Mouse (Mus musculus) central nervous system, embryonic 18 days (tissue): ENCODE data around the gene Gm884. TPM values are rescaled to one million over a fixed set of nuclear protein-coding genes. Genes with fewer than 3 reads are reported as not detected.

Source experiments
- polyA plus RNA-seq: library from polyadenylated mRNA; depleted of rRNA; stranded (reverse); fragments of >200 nt; gene quantifications from 2 replicates; pipeline ENCODE4 v1.2.3, GENCODE M21; 2012; rRNA removed

Gene Gm884
- polyA plus RNA-seq: not detected in 2 replicates

DNA sequence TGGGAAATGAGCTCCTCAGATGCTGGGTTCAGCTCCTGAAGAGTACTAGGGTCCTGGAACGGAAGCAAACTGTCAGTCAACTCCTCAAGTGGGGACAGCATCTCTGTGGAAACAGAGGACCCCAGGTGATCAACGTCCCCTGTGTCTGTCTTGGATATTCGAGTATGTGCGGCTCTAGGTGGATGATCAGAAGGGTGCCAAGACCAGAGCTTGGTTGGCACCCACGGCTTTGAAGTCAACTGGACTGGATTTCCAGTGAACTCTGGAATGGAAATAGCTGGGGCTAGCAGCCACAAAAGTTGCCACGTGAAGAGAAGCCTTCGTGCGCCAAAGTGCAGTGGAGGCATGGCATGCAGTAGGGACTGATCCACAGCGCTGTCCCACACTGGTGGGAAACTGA lies at the start of gene Gm884:
TSS of gene Gm884 (minus strand) at position 101 of the 400 bp plus-strand sequence.

DNA sequence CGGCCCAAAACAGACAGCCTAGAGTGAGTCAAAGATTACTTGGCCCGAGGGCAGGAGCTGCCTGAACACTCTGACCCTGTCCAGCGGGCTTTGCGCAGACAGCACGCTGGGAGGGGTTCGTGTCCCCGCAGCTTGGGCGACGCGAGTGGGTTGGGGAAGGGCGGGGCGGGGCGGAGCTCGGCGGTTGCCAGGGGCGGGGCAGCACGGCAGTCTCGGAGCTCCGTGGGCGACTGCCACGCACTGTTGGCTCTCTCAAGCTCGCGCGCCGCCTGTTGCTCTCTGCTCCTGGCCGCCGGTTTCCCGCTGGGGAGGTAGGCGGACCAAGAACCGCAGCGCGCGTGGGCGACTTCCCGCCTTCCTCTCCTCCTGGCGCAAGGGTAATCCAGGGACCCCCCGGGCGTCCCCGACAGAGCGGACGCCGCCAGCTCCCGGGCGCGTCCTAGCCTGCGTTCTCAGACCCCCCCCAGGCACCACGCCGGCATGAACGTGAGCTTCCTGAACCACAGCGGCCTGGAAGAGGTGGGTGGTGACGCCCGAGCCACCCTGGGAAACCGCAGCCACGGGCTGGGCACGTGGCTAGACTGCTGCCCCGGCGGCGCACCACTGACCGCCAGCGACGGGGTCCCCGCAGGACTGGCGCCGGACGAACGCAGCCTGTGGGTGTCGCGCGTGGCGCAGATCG lies 28.5 kb upstream of the Gm884 start, which contains the start of gene Rprml:
TSS of gene Rprml (plus strand) at position 270 of the 682 bp plus-strand sequence.

DNA sequence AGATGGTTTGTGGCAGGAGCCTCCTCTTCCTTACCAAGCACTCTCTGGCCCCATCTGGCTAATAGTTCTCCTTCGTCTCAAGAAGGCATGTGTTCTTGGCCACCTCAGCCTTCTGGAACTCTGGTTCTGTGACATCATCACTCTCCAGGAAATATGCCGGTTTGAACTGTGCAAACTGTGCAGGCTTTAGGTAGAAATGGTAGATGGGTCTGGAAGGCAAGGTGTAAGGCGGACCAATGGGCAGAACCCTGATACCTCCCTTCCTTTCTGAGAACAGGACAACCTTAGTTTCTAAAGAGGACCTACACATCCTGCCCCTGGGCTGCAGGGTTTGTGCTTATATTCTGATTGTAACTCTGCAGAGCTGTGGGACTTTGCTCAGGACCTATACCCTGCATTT lies 17.9 kb upstream of the Gm884 start, which contains the start of gene Lyzl6:
TSS of gene Lyzl6 (minus strand) at position 101 of the 400 bp plus-strand sequence.

GRCm38 (mm10) chr11:103504497-103504896 lies 116.4 kb downstream of the Gm884 start, which contains the start of gene Lrrc37a:
Gene Lrrc37a, minus strand, starts transcription at chr11:103504597.

Other genes starting within 250 kb of the Gm884 start
- 12.4 and 13.1 TPM in 2 replicates for gene Plekhm1, start 208.5 kb downstream of the Gm884 start, polyA plus RNA-seq
- under 0.01 TPM in 1 of 2 replicates, not detected in the other for gene Lrrc37a, start 116.5 kb downstream of the Gm884 start, polyA plus RNA-seq
- gene Lyzl6, start 17.8 kb upstream of the Gm884 start, polyA plus RNA-seq: not detected in 2 replicates
- gene Rprml, start 28.4 kb upstream of the Gm884 start, polyA plus RNA-seq: 17.6 and 20.0 TPM in 2 replicates
- gene Gosr2, start 76.8 kb upstream of the Gm884 start, polyA plus RNA-seq: 103 and 107 TPM in 2 replicates
- gene Wnt9b, start 128.7 kb upstream of the Gm884 start, polyA plus RNA-seq: 0.36 and 0.56 TPM in 2 replicates
- 5.7 and 7.5 TPM in 2 replicates for gene Wnt3, start 153.0 kb upstream of the Gm884 start, polyA plus RNA-seq